Mouse (Mus musculus) adrenal gland, postnatal 4 days (tissue): Measurements from ENCODE around the gene Prr18. TPM values are rescaled to one million over a fixed set of nuclear protein-coding genes. Genes with fewer than 3 reads are reported as not detected.

Experiments
- DNase-seq, 2 experiments: peaks; one replicate each; pipeline ENCODE4 v3.0.0; 2021 to 2022; ENCODE audit warnings: low spot score in 2 of 2, mixed read lengths in 2 of 2
- total RNA-seq, 2 experiments: library from RNA; stranded (reverse); gene quantifications; 2 replicates each; pipeline ENCODE4 v1.2.3; 2021

Gene Prr18
- total RNA-seq, 2 experiments from 2014 or later = 0.85 to 1.1 TPM

GRCm38 (mm10) chr17:8340407-8341359, 3.4 kb downstream of the Prr18 start:
- DNase-seq = no peak

- no peak for DNase-seq
Measured at GRCm38 (mm10) chr17:8341360-8341963, 4.2 kb downstream of the Prr18 start.

- DNase-seq = no peak
Measured at GRCm38 (mm10) chr17:8342706-8343105, 5.4 kb downstream of the Prr18 start.

- no peak for DNase-seq
Measured at GRCm38 (mm10) chr17:8343416-8343815, 6.2 kb downstream of the Prr18 start.

- DNase-seq = no peak
Measured at GRCm38 (mm10) chr17:8347765-8348285, 10.6 kb downstream of the Prr18 start.

GRCm38 (mm10) chr17:8348941-8349340, 11.7 kb downstream of the Prr18 start:
- DNase-seq = no peak

- DNase-seq = no peak
Measured at GRCm38 (mm10) chr17:8351088-8351487, 13.8 kb downstream of the Prr18 start.

- no peak for DNase-seq
Measured at GRCm38 (mm10) chr17:8355692-8356091, 18.4 kb downstream of the Prr18 start, which contains the start of gene T2. Gene T2, plus strand, starts transcription at chr17:8355992.

GRCm38 (mm10) chr17:8357498-8357897, 20.2 kb downstream of the Prr18 start:
- DNase-seq = no peak

- no peak for DNase-seq
Measured at GRCm38 (mm10) chr17:8360876-8361275, 23.6 kb downstream of the Prr18 start.

- DNase-seq = no peak
Measured at GRCm38 (mm10) chr17:8361281-8362103, 24.2 kb downstream of the Prr18 start.

GRCm38 (mm10) chr17:8367514-8368480, 30.5 kb downstream of the Prr18 start:
- DNase-seq = no peak

- DNase-seq = no peak
Measured at GRCm38 (mm10) chr17:8368570-8368969, 31.3 kb downstream of the Prr18 start.

GRCm38 (mm10) chr17:8369171-8369570, 31.9 kb downstream of the Prr18 start:
- DNase-seq = no peak

GRCm38 (mm10) chr17:8370634-8371229, 33.5 kb downstream of the Prr18 start:
- no peak for DNase-seq

- DNase-seq = peak in 1 of 2 experiments; percentile 6
Measured at GRCm38 (mm10) chr17:8371834-8372233, 34.6 kb downstream of the Prr18 start.

GRCm38 (mm10) chr17:8372286-8373046, 35.2 kb downstream of the Prr18 start:
- DNase-seq = peak; percentile 43 to 60

GRCm38 (mm10) chr17:8377298-8377697, 40.0 kb downstream of the Prr18 start:
- no peak for DNase-seq

GRCm38 (mm10) chr17:8385441-8385840, 48.2 kb downstream of the Prr18 start:
- DNase-seq = no peak
